Mouse (Mus musculus) midbrain, postnatal 0 days (tissue): Measurements from ENCODE around the gene Htt. TPM values are rescaled to one million over a fixed set of nuclear protein-coding genes. Genes with fewer than 3 reads are reported as not detected.

Source experiments
- ATAC-seq: fragments of 200-750 bp; cut with Nextera tagmentation; 2 replicates; pipeline ENCODE4 v1.8.0; 2017; ENCODE audit warnings: moderate number of reproducible peaks, mild to moderate bottlenecking, moderate TSS enrichment, moderate library complexity; ENCODE audit not compliant: low FRiP score
- DNase-seq: peaks from one replicate; pipeline ENCODE4 v3.0.0-alpha.2; 2015; ENCODE audit warnings: low spot score
- H3K27ac ChIP-seq: fragments of 300-500 bp; sonication (generic); 2 replicates; pipeline ENCODE4 v1.5.1; 2014; ENCODE audit warnings: low read depth, mild to moderate bottlenecking, low read length, mixed read lengths
- H3K27me3 ChIP-seq: fragments of 300-500 bp; sonication (generic); 2 replicates; pipeline ENCODE4 v1.6.1; 2014; ENCODE audit warnings: low read length, control low read depth, mixed read lengths; ENCODE audit not compliant: insufficient read depth
- H3K36me3 ChIP-seq: fragments of 300-500 bp; sonication (generic); 2 replicates; pipeline ENCODE4 v1.6.1; 2014; ENCODE audit warnings: low read length, control low read depth, mixed read lengths; ENCODE audit not compliant: insufficient read depth
- H3K4me1 ChIP-seq: fragments of 300-500 bp; sonication (generic); 2 replicates; pipeline ENCODE4 v1.6.1; 2014; ENCODE audit warnings: mild to moderate bottlenecking, control low read depth, antibody characterized with exemption, low read length, mixed read lengths; ENCODE audit not compliant: insufficient read depth
- H3K4me2 ChIP-seq: fragments of 300-500 bp; sonication (generic); 2 replicates; pipeline ENCODE4 v1.6.1; 2014; ENCODE audit warnings: low read depth, mild to moderate bottlenecking, low read length, mixed read lengths; ENCODE audit not compliant: poor library complexity, severe bottlenecking
- H3K4me3 ChIP-seq: fragments of 300-500 bp; sonication (generic); 2 replicates; pipeline ENCODE4 v1.5.1; 2014; ENCODE audit warnings: low read depth, mild to moderate bottlenecking, low read length, moderate library complexity
- H3K9ac ChIP-seq: fragments of 300-500 bp; sonication (generic); replicated peaks from 2 replicates; pipeline ENCODE4 v1.6.1; 2014; ENCODE audit warnings: mild to moderate bottlenecking, low read length, moderate library complexity, mixed read lengths; ENCODE audit not compliant: poor library complexity, severe bottlenecking
- H3K9me3 ChIP-seq: fragments of 300-500 bp; sonication (generic); 2 replicates; pipeline ENCODE4 v1.6.1; 2016; ENCODE audit warnings: low read length, control low read depth
- CTCF ChIP-seq: IDR thresholded peaks from 2 replicates; pipeline ENCODE4 v1.5.1; 2016; ENCODE audit warnings: antibody characterized with exemption, mild to moderate bottlenecking
- WGBS: fragments of 180-500 bp; shearing (Covaris S2); extraction: QIAGEN DNeasy Blood & Tissue Kit; methylation state at CpG from one replicate; pipeline ENCODE4 v1.1.7; 2014; 5-methylcytosine and 5-hydroxymethylcytosine counted together
- polyA plus RNA-seq: library from polyadenylated mRNA; unstranded; fragments of >200 nt; fragmentation: Nextera tagmentation; extraction: Ambion mirVana; gene quantifications from 2 replicates; pipeline ENCODE4 v1.2.1, GENCODE M21; 2015
- total RNA-seq: library from RNA; depleted of rRNA; stranded (reverse); fragments of >200 nt; gene quantifications from 2 replicates; pipeline ENCODE4 v1.2.3, GENCODE M21; 2014

Gene Htt
- total and polyA plus RNA-seq, 2 experiments from 2014 or later: 7.4 to 39.9 TPM

- Histone ChIP-seq H3K9me3 (no peaks in the 10 kb centered on the region), H3K4me2 (no peak overlapping the region), H3K4me1 (peaks cover 11% of the 10 kb centered on the region; the same call in 1 of the 2 replicates), H3K4me3 (no peak overlapping the region), H3K27me3 (no peaks in the 10 kb centered on the region), H3K9ac (no peak overlapping the region), H3K36me3 (peaks cover 17% of the 10 kb centered on the region), H3K27ac (no peak overlapping the region)
- 90% methylated on average over 3 of the region's 3 CpGs for WGBS
- ATAC-seq (no peak), DNase-seq (no peak)
- no peak for TF ChIP-seq CTCF
Measured at GRCm38 (mm10) chr5:34918785-34919184, 157.2 kb downstream of the Htt start.

DNA sequence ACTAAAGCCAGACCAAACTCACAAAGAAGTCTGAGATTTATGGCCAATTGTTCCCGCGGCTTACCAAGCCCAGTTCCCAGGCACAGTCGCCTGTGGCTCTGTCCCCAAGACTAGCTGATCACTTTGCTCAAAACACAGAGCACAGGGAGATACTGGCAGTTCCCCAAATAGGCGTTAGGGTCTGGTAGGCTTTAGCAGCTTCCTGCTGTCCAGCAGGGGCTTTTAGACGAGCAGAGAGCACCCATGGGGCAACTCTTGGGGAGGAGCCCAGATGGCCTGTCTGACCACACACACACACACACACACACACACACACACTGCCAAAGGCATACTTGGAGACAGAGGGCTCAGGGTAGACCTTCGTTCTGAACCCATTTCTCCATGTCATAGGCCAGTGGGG, 161.0 kb downstream of the Htt start:
- no peak overlapping the region for H3K9ac ChIP-seq
- WGBS: 66% methylated on average over 6 of the region's 6 CpGs
- H3K27ac ChIP-seq: no peak overlapping the region
- H3K36me3 ChIP-seq: peaks cover 29% of the 10 kb centered on the region
- H3K4me1 ChIP-seq: peaks cover 3% of the 10 kb centered on the region; the same call in 1 of the 2 replicates
- no peaks in the 10 kb centered on the region for H3K27me3 ChIP-seq
- no peak for TF ChIP-seq CTCF
- no peak overlapping the region for H3K4me2 ChIP-seq
- H3K4me3 ChIP-seq: no peak overlapping the region
- ATAC-seq (no peak), DNase-seq (no peak)
- H3K9me3 ChIP-seq: no peaks in the 10 kb centered on the region

GRCm38 (mm10) chr5:34923920-34924319, 162.4 kb downstream of the Htt start:
- Histone ChIP-seq H3K27ac (no peak overlapping the region), H3K36me3 (peaks cover 29% of the 10 kb centered on the region), H3K4me2 (no peak overlapping the region), H3K4me1 (no peaks in the 10 kb centered on the region), H3K9me3 (no peaks in the 10 kb centered on the region), H3K9ac (no peak overlapping the region), H3K27me3 (no peaks in the 10 kb centered on the region), H3K4me3 (no peak overlapping the region)
- no peak for ATAC-seq
- no peak for TF ChIP-seq CTCF
- no peak for DNase-seq
- 94% methylated on average over 4 of the region's 4 CpGs for WGBS

GRCm38 (mm10) chr5:34924519-34924918, 163.0 kb downstream of the Htt start:
- H3K4me2 ChIP-seq: no peak overlapping the region
- no peak for ATAC-seq
- H3K27me3 ChIP-seq: no peaks in the 10 kb centered on the region
- no peak for DNase-seq
- peaks cover 29% of the 10 kb centered on the region for H3K36me3 ChIP-seq
- no peak overlapping the region for H3K27ac ChIP-seq
- TF ChIP-seq CTCF: no peak
- H3K4me3 ChIP-seq: no peak overlapping the region
- WGBS: 88% methylated on average over 7 of the region's 7 CpGs
- H3K9ac ChIP-seq: no peak overlapping the region
- H3K9me3 ChIP-seq: no peaks in the 10 kb centered on the region
- no peaks in the 10 kb centered on the region for H3K4me1 ChIP-seq

GRCm38 (mm10) chr5:34927648-34928047, 166.1 kb downstream of the Htt start:
- no peak overlapping the region for H3K27ac ChIP-seq
- no peak for TF ChIP-seq CTCF
- H3K36me3 ChIP-seq: peaks cover 21% of the 10 kb centered on the region; the same call in 1 of the 2 replicates
- no peaks in the 10 kb centered on the region for H3K27me3 ChIP-seq
- H3K9ac ChIP-seq: no peak overlapping the region
- DNase-seq (no peak), ATAC-seq (no peak)
- no peak overlapping the region for H3K4me3 ChIP-seq
- H3K4me2 ChIP-seq: no peak overlapping the region
- H3K9me3 ChIP-seq: no peaks in the 10 kb centered on the region
- 87% methylated on average over 4 of the region's 4 CpGs for WGBS
- peaks cover 9% of the 10 kb centered on the region for H3K4me1 ChIP-seq

DNA sequence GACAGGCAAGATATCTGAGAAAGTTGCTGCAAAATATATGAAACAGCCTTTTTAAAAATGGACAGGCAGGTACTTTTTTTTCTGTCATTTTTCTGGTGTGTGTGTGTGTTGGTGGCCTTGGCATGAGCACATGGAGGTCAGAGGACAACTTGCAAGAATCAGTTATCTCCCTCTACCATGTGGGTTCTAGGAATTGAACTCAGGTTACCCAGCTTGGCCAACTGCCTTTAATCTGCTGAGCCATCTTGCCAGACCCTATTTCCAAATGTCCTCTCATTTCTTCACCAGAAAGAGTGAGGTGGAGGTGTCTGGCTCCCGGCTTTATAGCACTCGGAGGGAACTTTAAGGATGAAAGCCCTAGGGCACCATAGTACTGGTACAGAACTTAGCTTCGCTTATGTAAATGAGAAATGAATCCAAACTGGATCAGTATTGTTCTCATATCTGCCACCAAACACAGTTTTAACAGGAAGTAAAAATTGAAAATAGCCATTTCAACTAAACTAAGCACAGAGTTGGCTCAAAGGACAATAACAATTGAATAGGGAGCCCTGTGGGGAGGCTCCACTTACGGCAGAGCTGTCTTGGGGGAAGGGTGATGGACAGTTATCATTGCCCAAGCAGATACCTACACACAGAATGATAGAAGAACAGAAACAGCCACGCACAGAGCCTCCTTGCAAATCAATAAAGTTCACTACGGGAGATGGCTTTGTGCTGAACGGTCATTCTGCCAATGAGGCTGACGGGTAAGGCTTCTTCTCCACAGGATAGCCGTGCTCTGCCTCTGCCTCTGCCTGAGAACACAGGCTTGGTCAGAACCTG, 168.8 kb downstream of the Htt start:
- no peaks in the 10 kb centered on the region for H3K9me3 ChIP-seq
- H3K9ac ChIP-seq: no peak overlapping the region
- TF ChIP-seq CTCF: no peak
- 73% methylated on average over 9 of the region's 9 CpGs for WGBS
- no peak overlapping the region for H3K27ac ChIP-seq
- peaks cover 9% of the 10 kb centered on the region for H3K4me1 ChIP-seq
- no peak for DNase-seq
- ATAC-seq: no peak
- H3K36me3 ChIP-seq: 0 out of 2 replicates have a peak, but pooled peaks cover 2% of the 10 kb centered on the region
- no peak overlapping the region for H3K4me2 ChIP-seq
- H3K27me3 ChIP-seq: no peaks in the 10 kb centered on the region
- H3K4me3 ChIP-seq: no peak overlapping the region
